Mouse (Mus musculus) lung, adult 10 weeks (tissue): ENCODE measurements around the gene Pgk1. TPM values are rescaled to one million over a fixed set of nuclear protein-coding genes. Genes with fewer than 3 reads are reported as not detected.

ENCODE experiments used
- polyA plus RNA-seq: library from polyadenylated mRNA; stranded (reverse); fragments of 350-450 nt; fragmentation: Illumina TruSeq; extraction: RNeasy Lipid Tissue Mini Kit (QIAGEN cat#74804); gene quantifications from one replicate; pipeline ENCODE4 v1.2.3, GENCODE M21; 2014; ENCODE audit warnings: low read depth, low replicate concordance; ENCODE audit not compliant: insufficient read depth

Gene Pgk1
- polyA plus RNA-seq: 114 TPM

GRCm38 (mm10) chrX:106186713-106187649, at the start of gene Pgk1:
Gene Pgk1, plus strand, starts transcription at chrX:106187100.

GRCm38 (mm10) chrX:106142936-106143335, 44.0 kb upstream of the Pgk1 start, which contains the start of gene Tlr13:
Gene Tlr13, plus strand, starts transcription at chrX:106143204.

GRCm38 (mm10) chrX:106221058-106221457, 34.2 kb downstream of the Pgk1 start, which contains the start of gene Taf9b:
Gene Taf9b, minus strand, starts transcription at chrX:106221158.

Other genes with a start within 250 kb of the Pgk1 start
- 19.5 TPM for gene Magt1, start 175.2 kb upstream of the Pgk1 start, polyA plus RNA-seq
- 245 TPM for gene Cox7b, start 171.4 kb upstream of the Pgk1 start, polyA plus RNA-seq
- 2.5 TPM for gene Atp7a, start 159.8 kb upstream of the Pgk1 start, polyA plus RNA-seq
- 2.4 TPM for gene Tlr13, start 43.9 kb upstream of the Pgk1 start, polyA plus RNA-seq
- gene Taf9b, start 34.1 kb downstream of the Pgk1 start, polyA plus RNA-seq: 13.6 TPM
- not detected for gene Fnd3c2, start 68.3 kb downstream of the Pgk1 start, polyA plus RNA-seq